Mouse (Mus musculus) megakaryocyte-erythroid progenitor cell, adult 5-6 weeks (primary cell): ENCODE measurements around the gene Olfr1247. TPM values are rescaled to one million over a fixed set of nuclear protein-coding genes. Genes with fewer than 3 reads are reported as not detected.
"Not testable (repeated sequence)": the region's sequence is repeated elsewhere in the genome, so short reads cannot be mapped to it uniquely, and the experiment has no call there.

Experiments
- ATAC-seq: replicated peaks from 2 replicates; pipeline ENCODE4 v1.8.0; 2016; ENCODE audit warnings: mild to moderate bottlenecking, inconsistent platforms; ENCODE audit not compliant: severe bottlenecking, poor library complexity, low FRiP score, low TSS enrichment
- total RNA-seq, 2 experiments: library from RNA; stranded (forward) in 1 of 2; stranded (reverse) in 1 of 2; fragments of 200-1000, 215-1000 nt in 1 of 2; fragments of >200 nt in 1 of 2; fragmentation: Nextera tagmentation in 1 of 2; gene quantifications; 2 replicates each; pipeline ENCODE4 v1.2.3; 2014 to 2017

Gene Olfr1247
- total RNA-seq (2014; fragmentation: Nextera tagmentation) (not detected in 2 replicates), total RNA-seq (2017) (not detected in 2 replicates)

- ATAC-seq, result no peak
These were observed at the start of gene Olfr1247 for GRCm38 (mm10) chr2:89614030-89614429. Gene Olfr1247 (minus strand): TSS chr2:89614130.

GRCm38 (mm10) chr2:89661367-89661766, 47.4 kb upstream of the Olfr1247 start, which contains the start of gene Olfr1250:
Gene Olfr1250 (minus strand): TSS chr2:89661467.
- no peak for ATAC-seq

GRCm38 (mm10) chr2:89634883-89635282, 21.0 kb upstream of the Olfr1247 start, which contains the start of gene Olfr1249:
Gene Olfr1249 (minus strand): TSS chr2:89634983.
- no peak for ATAC-seq

GRCm38 (mm10) chr2:89618145-89618544, 4.2 kb upstream of the Olfr1247 start, which contains the start of gene Olfr1248:
Gene Olfr1248 (minus strand): TSS chr2:89618245.
- not testable (repeated sequence) for ATAC-seq

- no peak for ATAC-seq
These were observed 20.9 kb downstream of the Olfr1247 start, which contains the start of gene Olfr1246 for GRCm38 (mm10) chr2:89593057-89593456. Gene Olfr1246 (minus strand): TSS chr2:89593157.

GRCm38 (mm10) chr2:89578347-89578746, 35.6 kb downstream of the Olfr1247 start, which contains the start of gene Olfr1245:
Gene Olfr1245 (minus strand): TSS chr2:89578447.
- no peak for ATAC-seq

GRCm38 (mm10) chr2:89562706-89563105, 51.2 kb downstream of the Olfr1247 start:
- not testable (repeated sequence) for ATAC-seq

Other genes starting within 250 kb of the Olfr1247 start
- gene Olfr1234, start 249.3 kb downstream of the Olfr1247 start, total RNA-seq (2014; fragmentation: Nextera tagmentation), result not detected in 2 replicates
- not detected in 2 replicates for gene Olfr1234, start 249.3 kb downstream of the Olfr1247 start, total RNA-seq (2017)
- not detected in 2 replicates for gene Olfr1238, start 204.5 kb downstream of the Olfr1247 start, total RNA-seq (2014; fragmentation: Nextera tagmentation)
- not detected in 2 replicates for gene Olfr1238, start 204.5 kb downstream of the Olfr1247 start, total RNA-seq (2017)
- gene Olfr1239, start 193.7 kb downstream of the Olfr1247 start, total RNA-seq (2014; fragmentation: Nextera tagmentation), result not detected in 2 replicates
- not detected in 2 replicates for gene Olfr1239, start 193.7 kb downstream of the Olfr1247 start, total RNA-seq (2017)
- not detected in 2 replicates for gene Olfr1240, start 171.1 kb downstream of the Olfr1247 start, total RNA-seq (2014; fragmentation: Nextera tagmentation)
- gene Olfr1240, start 171.1 kb downstream of the Olfr1247 start, total RNA-seq (2017), result not detected in 2 replicates
- not detected in 2 replicates for gene Olfr1241, start 127.0 kb downstream of the Olfr1247 start, total RNA-seq (2014; fragmentation: Nextera tagmentation)
- gene Olfr1241, start 127.0 kb downstream of the Olfr1247 start, total RNA-seq (2017), result not detected in 2 replicates
- gene Olfr1242, start 115.8 kb downstream of the Olfr1247 start, total RNA-seq (2014; fragmentation: Nextera tagmentation), result not detected in 2 replicates
- gene Olfr1242, start 115.8 kb downstream of the Olfr1247 start, total RNA-seq (2017), result not detected in 2 replicates
- gene Olfr1243, start 82.6 kb downstream of the Olfr1247 start, total RNA-seq (2014; fragmentation: Nextera tagmentation), result not detected in 2 replicates
- gene Olfr1243, start 82.6 kb downstream of the Olfr1247 start, total RNA-seq (2017), result not detected in 2 replicates
- not detected in 2 replicates for gene Olfr1245, start 35.7 kb downstream of the Olfr1247 start, total RNA-seq (2014; fragmentation: Nextera tagmentation)
- gene Olfr1245, start 35.7 kb downstream of the Olfr1247 start, total RNA-seq (2017), result not detected in 2 replicates
- gene Olfr1246, start 21.0 kb downstream of the Olfr1247 start, total RNA-seq (2014; fragmentation: Nextera tagmentation), result not detected in 2 replicates
- not detected in 2 replicates for gene Olfr1246, start 21.0 kb downstream of the Olfr1247 start, total RNA-seq (2017)
- gene Olfr1248, start 4.1 kb upstream of the Olfr1247 start, total RNA-seq (2014; fragmentation: Nextera tagmentation), result not detected in 2 replicates
- gene Olfr1248, start 4.1 kb upstream of the Olfr1247 start, total RNA-seq (2017), result not detected in 2 replicates
- not detected in 2 replicates for gene Olfr1249, start 20.9 kb upstream of the Olfr1247 start, total RNA-seq (2014; fragmentation: Nextera tagmentation)
- gene Olfr1249, start 20.9 kb upstream of the Olfr1247 start, total RNA-seq (2017), result not detected in 2 replicates
- not detected in 2 replicates for gene Olfr1250, start 47.3 kb upstream of the Olfr1247 start, total RNA-seq (2014; fragmentation: Nextera tagmentation)
- not detected in 2 replicates for gene Olfr1250, start 47.3 kb upstream of the Olfr1247 start, total RNA-seq (2017)
- not detected in 2 replicates for gene Olfr1251, start 57.8 kb upstream of the Olfr1247 start, total RNA-seq (2014; fragmentation: Nextera tagmentation)
- not detected in 2 replicates for gene Olfr1251, start 57.8 kb upstream of the Olfr1247 start, total RNA-seq (2017)
- not detected in 2 replicates for gene Olfr1252, start 110.9 kb upstream of the Olfr1247 start, total RNA-seq (2014; fragmentation: Nextera tagmentation)
- not detected in 2 replicates for gene Olfr1252, start 110.9 kb upstream of the Olfr1247 start, total RNA-seq (2017)
- gene Olfr1253, start 143.0 kb upstream of the Olfr1247 start, total RNA-seq (2014; fragmentation: Nextera tagmentation), result not detected in 2 replicates
- not detected in 2 replicates for gene Olfr1253, start 143.0 kb upstream of the Olfr1247 start, total RNA-seq (2017)
- gene Olfr1254, start 179.5 kb upstream of the Olfr1247 start, total RNA-seq (2014; fragmentation: Nextera tagmentation), result not detected in 2 replicates
- gene Olfr1254, start 179.5 kb upstream of the Olfr1247 start, total RNA-seq (2017), result not detected in 2 replicates
- gene Olfr1255, start 197.9 kb upstream of the Olfr1247 start, total RNA-seq (2014; fragmentation: Nextera tagmentation), result not detected in 2 replicates
- gene Olfr1255, start 197.9 kb upstream of the Olfr1247 start, total RNA-seq (2017), result not detected in 2 replicates
- gene Olfr1256, start 227.4 kb upstream of the Olfr1247 start, total RNA-seq (2014; fragmentation: Nextera tagmentation), result not detected in 2 replicates
- gene Olfr1256, start 227.4 kb upstream of the Olfr1247 start, total RNA-seq (2017), result not detected in 2 replicates
- gene Olfr48, start 234.1 kb upstream of the Olfr1247 start, total RNA-seq (2014; fragmentation: Nextera tagmentation), result not detected in 2 replicates
- not detected in 2 replicates for gene Olfr48, start 234.1 kb upstream of the Olfr1247 start, total RNA-seq (2017)